Mouse (Mus musculus): ENCODE measurements at regions not wholly inside any gene's neighbourhood (a gene's known extent, or its start where the extent isn't known, plus 50 kb on each side); places are given as distances from the start of the nearest gene placed in this dataset.

DNA sequence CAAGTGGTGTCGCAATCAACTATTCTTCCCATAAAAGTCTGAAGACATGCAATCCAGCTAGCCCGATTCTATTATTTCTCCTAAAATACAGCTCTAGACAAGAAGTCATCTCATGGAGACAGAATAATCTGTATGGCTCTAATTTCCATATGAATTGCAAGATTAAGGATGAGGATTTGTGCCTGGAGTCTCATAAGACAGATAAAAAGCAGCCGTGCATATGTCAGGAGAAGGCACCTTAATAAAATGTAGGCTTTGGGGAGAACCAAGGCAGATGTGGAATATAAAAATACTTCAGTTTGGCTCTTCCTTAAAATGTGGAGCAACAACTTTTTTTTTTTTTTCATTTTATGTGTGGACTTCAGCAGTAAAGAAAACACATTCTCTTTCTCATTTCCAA, 876.8 kb downstream of the Hace1 start:
- Histone ChIP-seq H3K27ac (replicated peaks; ENCODE audit: low read depth, low read length) (no peak overlapping the region), H3K27me3 (replicated peaks; ENCODE audit: control insufficient read depth, insufficient read depth, low read length) (no peaks in the 10 kb centered on the region), H3K4me3 (ENCODE audit: low read depth, low read length) (no peak overlapping the region), H3K9ac (ENCODE audit: low read depth, low read length) (no peak overlapping the region), H3K4me2 (ENCODE audit: low read depth, low read length) (no peak overlapping the region), H3K9me3 (ENCODE audit: control insufficient read depth, low read length) (no peaks in the 10 kb centered on the region), H3K4me1 (ENCODE audit: control insufficient read depth, insufficient read depth, low read length) (no peaks in the 10 kb centered on the region), H3K36me3 (ENCODE audit: control insufficient read depth, insufficient read depth, low read length) (no peaks in the 10 kb centered on the region)
- ATAC-seq (ENCODE audit: low read depth) (no peak), DNase-seq (ENCODE audit: low spot score) (no peak)
- 87% methylated on average over 3 of the region's 3 CpGs for WGBS

DNA sequence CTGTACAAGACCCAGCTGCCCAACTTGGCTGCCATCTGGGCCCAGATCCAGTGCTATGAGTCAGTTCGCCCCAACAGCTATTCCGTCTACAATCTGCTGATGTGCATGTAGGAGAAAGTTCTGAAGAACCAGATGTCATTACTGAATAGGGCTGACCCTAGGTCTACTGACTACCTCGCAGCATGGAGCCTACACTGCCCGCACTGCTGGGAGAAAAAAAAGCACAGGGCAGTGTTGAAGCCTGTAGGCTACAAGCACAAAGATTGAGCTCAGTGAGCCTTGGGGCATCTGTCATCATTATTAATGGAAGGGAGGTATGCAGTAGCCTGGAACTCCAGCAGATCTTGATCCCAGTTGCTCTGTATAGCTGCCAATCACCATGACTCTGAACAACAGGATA, 881.1 kb downstream of the Hace1 start:
- Histone ChIP-seq H3K4me2 (ENCODE audit: low read depth, low read length) (no peak overlapping the region), H3K4me1 (ENCODE audit: control insufficient read depth, insufficient read depth, low read length) (no peaks in the 10 kb centered on the region), H3K27ac (replicated peaks; ENCODE audit: low read depth, low read length) (no peak overlapping the region), H3K9ac (ENCODE audit: low read depth, low read length) (no peak overlapping the region), H3K9me3 (ENCODE audit: control insufficient read depth, low read length) (no peaks in the 10 kb centered on the region), H3K27me3 (replicated peaks; ENCODE audit: control insufficient read depth, insufficient read depth, low read length) (no peaks in the 10 kb centered on the region), H3K36me3 (ENCODE audit: control insufficient read depth, insufficient read depth, low read length) (no peaks in the 10 kb centered on the region), H3K4me3 (ENCODE audit: low read depth, low read length) (no peak overlapping the region)
- WGBS = 79% methylated on average over 4 of the region's 4 CpGs
- DNase-seq (ENCODE audit: low spot score) = no peak
- no peak for ATAC-seq (ENCODE audit: low read depth)

GRCm38 (mm10) chr10:46483656-46484055, 906.0 kb downstream of the Hace1 start:
- peak; percentile 32 for DNase-seq (ENCODE audit: low spot score)
- ATAC-seq (ENCODE audit: low read depth) = no peak
- no peak overlapping the region for H3K9ac ChIP-seq (ENCODE audit: low read depth, low read length)
- H3K4me2 ChIP-seq (ENCODE audit: low read depth, low read length) = no peak overlapping the region
- H3K27ac ChIP-seq (replicated peaks; ENCODE audit: low read depth, low read length) = no peak overlapping the region
- no peaks in the 10 kb centered on the region for H3K9me3 ChIP-seq (ENCODE audit: control insufficient read depth, low read length)
- no peaks in the 10 kb centered on the region for H3K27me3 ChIP-seq (replicated peaks; ENCODE audit: control insufficient read depth, insufficient read depth, low read length)
- H3K4me1 ChIP-seq (ENCODE audit: control insufficient read depth, insufficient read depth, low read length) = no peaks in the 10 kb centered on the region
- no peaks in the 10 kb centered on the region for H3K36me3 ChIP-seq (ENCODE audit: control insufficient read depth, insufficient read depth, low read length)
- no peak overlapping the region for H3K4me3 ChIP-seq (ENCODE audit: low read depth, low read length)
- WGBS = 48% methylated on average over 4 of the region's 4 CpGs

All from embryonic facial prominence, embryonic 14.5 days (tissue).